Mouse (Mus musculus) heart, embryonic 14.5 days (tissue): ENCODE results near the gene Sla2. TPM values are rescaled to one million over a fixed set of nuclear protein-coding genes. Genes with fewer than 3 reads are reported as not detected.

Experiments used
- ATAC-seq: fragments of 200-750 bp; cut with Nextera tagmentation; 2 replicates; pipeline ENCODE4 v1.8.0; 2017; ENCODE audit warnings: low read depth, moderate TSS enrichment; ENCODE audit not compliant: insufficient number of reproducible peaks, insufficient read depth, low FRiP score
- H3K27ac ChIP-seq, 2 experiments: fragments of 200-500 bp in 1 of 2; fragments of 300-500 bp in 1 of 2; sonication (generic) in 1 of 2; replicated peaks in 1 of 2; 2 replicates each; pipeline ENCODE4 v1.5.1; 2012 to 2014; ENCODE audit warnings: low read depth in 2 of 2, low read length in 2 of 2, control low read depth in 1 of 2, mild to moderate bottlenecking in 1 of 2, mixed read lengths in 1 of 2; ENCODE audit not compliant: control insufficient read depth in 1 of 2, insufficient read depth in 1 of 2
- H3K27me3 ChIP-seq: fragments of 300-500 bp; sonication (generic); 2 replicates; pipeline ENCODE4 v1.6.1; 2014; ENCODE audit warnings: mild to moderate bottlenecking, low read length, control low read depth; ENCODE audit not compliant: control insufficient read depth, insufficient read depth
- H3K36me3 ChIP-seq: fragments of 300-500 bp; sonication (generic); 2 replicates; pipeline ENCODE4 v1.6.1; 2014; ENCODE audit warnings: mild to moderate bottlenecking, control low read depth, low read length, mixed read lengths; ENCODE audit not compliant: control insufficient read depth, insufficient read depth
- H3K4me1 ChIP-seq, 2 experiments: fragments of 200-500 bp in 1 of 2; fragments of 300-500 bp in 1 of 2; sonication (generic) in 1 of 2; 2 replicates each; pipeline ENCODE4 v1.6.1; 2012 to 2014; ENCODE audit warnings: low read length in 2 of 2, control low read depth in 1 of 2, mixed read lengths in 1 of 2; ENCODE audit not compliant: control insufficient read depth in 2 of 2, insufficient read depth in 2 of 2
- H3K4me2 ChIP-seq: fragments of 300-500 bp; sonication (generic); 2 replicates; pipeline ENCODE4 v1.6.1; 2014; ENCODE audit warnings: mild to moderate bottlenecking, low read length
- H3K4me3 ChIP-seq, 2 experiments: fragments of 200-500 bp in 1 of 2; fragments of 300-500 bp in 1 of 2; sonication (generic) in 1 of 2; 2 replicates each; pipeline ENCODE4 v1.5.1; 2012 to 2014; ENCODE audit warnings: low read length in 2 of 2, mild to moderate bottlenecking in 2 of 2, control low read depth in 1 of 2, low read depth in 1 of 2, moderate library complexity in 1 of 2; ENCODE audit not compliant: control insufficient read depth in 1 of 2, insufficient read depth in 1 of 2
- H3K9ac ChIP-seq: fragments of 300-500 bp; sonication (generic); 2 replicates; pipeline ENCODE4 v1.6.1; 2014; ENCODE audit warnings: mild to moderate bottlenecking, low read length
- H3K9me3 ChIP-seq: fragments of 300-500 bp; sonication (generic); 2 replicates; pipeline ENCODE4 v1.6.1; 2016; ENCODE audit warnings: low read length, control low read depth; ENCODE audit not compliant: control insufficient read depth
- WGBS: fragments of 180-500 bp; shearing (Covaris S2); extraction: QIAGEN DNeasy Blood & Tissue Kit; methylation state at CpG from one replicate; pipeline ENCODE4 v1.1.7; 2014; 5-methylcytosine and 5-hydroxymethylcytosine counted together
- polyA plus RNA-seq: library from polyadenylated mRNA; unstranded; fragments of >200 nt; fragmentation: Nextera tagmentation; extraction: Ambion mirVana; gene quantifications from 2 replicates; pipeline ENCODE4 v1.2.1, GENCODE M21; 2014

Gene Sla2
- polyA plus RNA-seq, 1 experiment from 2014 or later, result 0.26 TPM

GRCm38 (mm10) chr2:156844715-156845114 lies 42.3 kb downstream of the Sla2 start:
- Histone ChIP-seq H3K27me3 (no peaks in the 10 kb centered on the region), H3K27ac (no peak overlapping the region), H3K4me2 (no peak overlapping the region), H3K36me3 (peaks cover 50% of the 10 kb centered on the region), H3K9me3 (no peaks in the 10 kb centered on the region), H3K4me3 (no peak overlapping the region), H3K9ac (no peak overlapping the region), H3K4me1 (peaks cover 28 to 41% of the 10 kb centered on the region in 2 experiments)
- WGBS, result 65% methylated on average over 10 of the region's 10 CpGs
- ATAC-seq, result no peak

GRCm38 (mm10) chr2:156843331-156843730 lies 43.7 kb downstream of the Sla2 start:
- WGBS, result 82% methylated on average over 10 of the region's 10 CpGs

GRCm38 (mm10) chr2:156842711-156843110 lies 44.3 kb downstream of the Sla2 start:
- H3K4me3 ChIP-seq, result peak overlapping the region; percentile 4 to 91; a peak in 3 of 4 replicates
- no peaks in the 10 kb centered on the region for H3K27me3 ChIP-seq
- peak overlapping the region; percentile 84 for H3K4me2 ChIP-seq
- 22% methylated on average over 11 of the region's 11 CpGs for WGBS
- H3K27ac ChIP-seq, result peak overlapping the region in 1 of 2 experiments; percentile 95; a peak in 2 of 4 replicates
- no peaks in the 10 kb centered on the region for H3K9me3 ChIP-seq
- H3K9ac ChIP-seq, result peak overlapping the region; percentile 95
- ATAC-seq, result no peak
- peaks cover 30% of the 10 kb centered on the region for H3K36me3 ChIP-seq
- H3K4me1 ChIP-seq, result peaks cover 33 to 50% of the 10 kb centered on the region in 2 experiments

More at GRCm38 (mm10) chr2:156843331-156843730, 43.7 kb downstream of the Sla2 start:
- Histone ChIP-seq H3K4me3 (no peak overlapping the region), H3K9me3 (no peaks in the 10 kb centered on the region), H3K4me1 (peaks cover 33 to 50% of the 10 kb centered on the region in 2 experiments), H3K9ac (peak overlapping the region; percentile 95; the same call in 1 of the 2 replicates), H3K36me3 (peaks cover 36% of the 10 kb centered on the region), H3K27ac (no peak overlapping the region), H3K4me2 (peak overlapping the region; percentile 84; the same call in 1 of the 2 replicates), H3K27me3 (no peaks in the 10 kb centered on the region)
- no peak for ATAC-seq

- ATAC-seq, result 0 out of 2 replicates have a peak, but pooled peaks have one; percentile 2
- Histone ChIP-seq H3K9ac (peak overlapping the region; percentile 95), H3K4me1 (peaks cover 33 to 50% of the 10 kb centered on the region in 2 experiments), H3K27ac (peak overlapping the region; percentile 80 to 95), H3K9me3 (no peaks in the 10 kb centered on the region), H3K27me3 (no peaks in the 10 kb centered on the region), H3K36me3 (peaks cover 29% of the 10 kb centered on the region), H3K4me3 (peak overlapping the region; percentile 69 to 91), H3K4me2 (peak overlapping the region; percentile 84)
- WGBS, result 6% methylated on average over 20 of the region's 20 CpGs
Observed at GRCm38 (mm10) chr2:156841841-156842706, 44.9 kb downstream of the Sla2 start.

- Histone ChIP-seq H3K9me3 (no peaks in the 10 kb centered on the region), H3K4me3 (peak overlapping the region; percentile 69 to 91), H3K4me2 (peak overlapping the region; percentile 84), H3K27me3 (no peaks in the 10 kb centered on the region), H3K9ac (peak overlapping the region; percentile 95), H3K4me1 (peaks cover 33 to 50% of the 10 kb centered on the region in 2 experiments), H3K27ac (peak overlapping the region; percentile 80 to 95), H3K36me3 (peaks cover 28% of the 10 kb centered on the region)
- peak; percentile 4; the same call in 1 of the 2 replicates for ATAC-seq
- WGBS, result under 1% methylated on average over 40 of the region's 42 CpGs
Observed at GRCm38 (mm10) chr2:156841028-156841840, 45.8 kb downstream of the Sla2 start.

- peak; percentile 19 for ATAC-seq
- H3K4me2 ChIP-seq, result peak overlapping the region; percentile 84
- no peaks in the 10 kb centered on the region for H3K27me3 ChIP-seq
- under 1% methylated on average over 69 of the region's 79 CpGs for WGBS
- H3K4me3 ChIP-seq, result peak overlapping the region; percentile 69 to 91
- peaks cover 33 to 46% of the 10 kb centered on the region in 2 experiments for H3K4me1 ChIP-seq
- peak overlapping the region; percentile 95 for H3K9ac ChIP-seq
- no peaks in the 10 kb centered on the region for H3K9me3 ChIP-seq
- H3K36me3 ChIP-seq, result peaks cover 28% of the 10 kb centered on the region
- H3K27ac ChIP-seq, result peak overlapping the region; percentile 80 to 95
Observed at GRCm38 (mm10) chr2:156840301-156841027, 46.5 kb downstream of the Sla2 start.
